Mouse (Mus musculus): ENCODE measurements around the gene Prss56. TPM values are rescaled to one million over a fixed set of nuclear protein-coding genes. Genes with fewer than 3 reads are reported as not detected.

Gene Prss56
- polyA plus RNA-seq, 1 experiment from 2014 or later, result 0.07 TPM

DNA sequence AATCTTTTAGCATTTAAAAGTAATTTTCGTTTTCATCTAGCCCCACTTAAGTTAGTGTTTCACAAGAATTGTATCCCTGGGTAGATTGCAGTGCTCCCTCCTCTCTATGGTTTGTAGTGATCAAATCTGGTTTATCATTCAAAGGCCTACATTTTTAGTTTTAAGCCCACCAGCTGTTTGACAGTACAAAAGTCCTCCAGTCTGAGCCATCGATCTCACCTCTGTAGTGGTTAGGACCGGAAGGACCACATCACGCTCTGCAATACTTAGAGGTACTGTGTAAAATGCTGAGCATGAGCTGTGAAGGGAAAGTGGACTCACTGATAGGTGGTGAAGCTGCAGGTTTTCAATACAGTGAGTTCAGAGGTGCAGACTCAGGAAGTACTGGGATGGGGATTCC is 31.6 kb downstream of the Prss56 start:
- ATAC-seq (replicated peaks; ENCODE audit: low FRiP score, low read depth), result no peak

DNA sequence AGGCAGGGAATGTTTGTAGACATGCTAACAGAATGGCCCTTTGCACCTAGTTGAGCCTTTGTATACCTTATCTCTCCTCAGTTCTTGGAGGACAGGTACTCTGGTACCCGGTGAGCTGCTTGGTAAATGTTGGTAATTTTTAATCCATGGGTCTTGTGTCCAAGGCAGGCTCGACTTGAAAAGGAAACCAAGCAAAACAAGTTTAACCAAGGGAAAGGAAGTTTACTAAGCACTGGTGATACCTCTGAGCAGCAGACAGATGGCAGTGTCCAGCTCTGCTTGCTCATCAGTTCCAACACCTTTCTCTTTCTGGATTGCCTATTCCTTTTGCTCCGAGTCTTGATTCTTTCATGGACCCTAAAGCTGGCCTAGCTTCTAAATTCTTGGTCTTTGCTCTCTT is 34.8 kb downstream of the Prss56 start:
- Histone ChIP-seq H3K4me3 (replicated peaks; ENCODE audit: low read depth, low read length) (no peak overlapping the region), H3K27ac (0 out of 2 replicates have a peak overlapping the region, but pooled peaks have one; percentile 19), H3K9me3 (replicated peaks; ENCODE audit: low read length) (no peaks in the 10 kb centered on the region), H3K4me1 (replicated peaks; ENCODE audit: insufficient read depth, low read length) (peaks cover 6% of the 10 kb centered on the region; the same call in 1 of the 2 replicates), H3K9ac (ENCODE audit: low read depth, low read length) (no peak overlapping the region), H3K27me3 (ENCODE audit: insufficient read depth, low read length) (no peaks in the 10 kb centered on the region), H3K36me3 (ENCODE audit: insufficient read depth, low read length) (peaks cover 27% of the 10 kb centered on the region), H3K4me2 (ENCODE audit: low read length) (no peak overlapping the region)
- 54% methylated on average over 3 of the region's 3 CpGs for WGBS
- ATAC-seq (replicated peaks; ENCODE audit: low FRiP score, low read depth) (no peak), DNase-seq (ENCODE audit: low spot score) (peak; percentile 69)
- peak; percentile 80 for TF ChIP-seq CTCF (IDR thresholded peaks at IDR 0.05; ENCODE audit: low read depth)

More for the DNA sequence above, 31.6 kb downstream of the Prss56 start:
- H3K4me3 ChIP-seq (replicated peaks; ENCODE audit: low read depth, low read length), result peak overlapping the region; percentile 81
- TF ChIP-seq CTCF (IDR thresholded peaks at IDR 0.05; ENCODE audit: low read depth), result no peak
- H3K9ac ChIP-seq (ENCODE audit: low read depth, low read length), result peak overlapping the region; percentile 98
- H3K27me3 ChIP-seq (ENCODE audit: insufficient read depth, low read length), result no peaks in the 10 kb centered on the region
- H3K9me3 ChIP-seq (replicated peaks; ENCODE audit: low read length), result no peaks in the 10 kb centered on the region
- H3K4me2 ChIP-seq (ENCODE audit: low read length), result peak overlapping the region; percentile 80
- peak; percentile 19 for DNase-seq (ENCODE audit: low spot score)
- H3K36me3 ChIP-seq (ENCODE audit: insufficient read depth, low read length), result peaks cover 7% of the 10 kb centered on the region; the same call in 1 of the 2 replicates
- H3K27ac ChIP-seq, result peak overlapping the region; percentile 99
- 9% methylated on average over 4 of the region's 4 CpGs for WGBS
- H3K4me1 ChIP-seq (replicated peaks; ENCODE audit: insufficient read depth, low read length), result peaks cover 6% of the 10 kb centered on the region; the same call in 1 of the 2 replicates

DNA sequence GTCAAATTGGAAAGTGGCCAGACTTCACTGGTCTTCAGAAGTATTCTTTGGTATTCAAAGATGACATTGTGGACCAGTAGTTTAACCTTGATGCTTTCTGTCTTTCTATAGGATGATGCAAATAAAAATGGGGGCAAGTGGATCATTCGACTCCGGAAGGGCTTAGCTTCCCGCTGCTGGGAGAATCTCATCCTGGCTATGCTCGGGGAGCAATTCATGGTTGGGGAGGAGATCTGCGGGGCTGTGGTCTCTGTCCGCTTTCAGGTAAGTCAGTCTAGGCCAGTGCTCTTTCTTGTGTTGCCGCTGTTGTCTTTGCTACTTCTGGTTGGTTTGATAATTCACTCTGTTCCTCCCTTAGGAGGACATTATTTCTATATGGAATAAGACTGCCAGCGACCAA is 42.6 kb downstream of the Prss56 start:
- no peak for ATAC-seq (replicated peaks; ENCODE audit: low FRiP score, low read depth)
- WGBS, result 97% methylated on average over 8 of the region's 8 CpGs
- no peak for TF ChIP-seq CTCF (IDR thresholded peaks at IDR 0.05; ENCODE audit: low read depth)

DNA sequence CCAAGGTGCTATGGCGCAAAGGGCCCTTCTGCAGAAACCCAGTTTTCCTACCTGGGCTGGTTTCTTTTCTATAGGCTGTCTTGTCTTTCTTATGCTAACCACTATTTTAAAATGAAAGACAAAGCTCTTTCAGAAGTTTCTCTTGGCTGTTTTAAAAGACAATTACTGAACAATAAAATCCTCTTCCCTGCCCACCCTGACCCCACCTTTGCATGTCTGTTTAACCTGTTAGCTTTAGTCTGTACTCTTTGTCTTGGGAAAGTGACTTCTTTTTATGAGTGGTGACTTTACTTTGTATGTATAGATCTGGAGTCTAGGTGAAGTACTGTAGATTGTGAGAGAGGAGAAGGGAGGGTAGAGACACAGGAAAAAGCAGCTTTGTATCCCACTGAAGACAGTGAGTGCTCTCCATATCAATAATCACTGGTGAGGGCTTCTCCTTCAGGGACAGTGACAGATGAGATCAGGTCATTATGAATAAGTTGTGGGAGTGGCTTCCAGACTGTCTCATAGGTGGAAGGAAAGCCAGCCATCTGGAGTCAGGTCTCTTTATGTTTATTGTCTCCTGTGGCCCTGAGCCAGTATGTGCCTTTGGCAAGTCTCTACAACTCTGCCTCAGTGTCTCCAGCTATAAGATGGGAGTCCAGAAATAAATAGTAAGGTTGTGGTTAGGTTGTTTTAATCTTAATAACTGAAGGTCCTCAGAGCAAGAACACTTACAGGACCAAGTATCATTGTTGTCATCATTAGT is 43.5 kb downstream of the Prss56 start:
- Histone ChIP-seq H3K4me1 (replicated peaks; ENCODE audit: insufficient read depth, low read length) (no peaks in the 10 kb centered on the region), H3K27me3 (ENCODE audit: insufficient read depth, low read length) (no peaks in the 10 kb centered on the region), H3K4me3 (replicated peaks; ENCODE audit: low read depth, low read length) (no peak overlapping the region), H3K9ac (ENCODE audit: low read depth, low read length) (no peak overlapping the region), H3K27ac (no peak overlapping the region), H3K4me2 (ENCODE audit: low read length) (no peak overlapping the region), H3K9me3 (replicated peaks; ENCODE audit: low read length) (no peaks in the 10 kb centered on the region), H3K36me3 (ENCODE audit: insufficient read depth, low read length) (peaks cover 77% of the 10 kb centered on the region)
- ATAC-seq (replicated peaks; ENCODE audit: low FRiP score, low read depth) (no peak), DNase-seq (ENCODE audit: low spot score) (no peak)
- WGBS, result 100% methylated on average over 1 of the region's 1 CpGs
- no peak for TF ChIP-seq CTCF (IDR thresholded peaks at IDR 0.05; ENCODE audit: low read depth)

More for the DNA sequence above, 42.6 kb downstream of the Prss56 start:
- Histone ChIP-seq H3K36me3 (ENCODE audit: insufficient read depth, low read length) (peaks cover 80% of the 10 kb centered on the region), H3K4me2 (ENCODE audit: low read length) (no peak overlapping the region), H3K9ac (ENCODE audit: low read depth, low read length) (no peak overlapping the region), H3K27ac (no peak overlapping the region), H3K4me1 (replicated peaks; ENCODE audit: insufficient read depth, low read length) (no peaks in the 10 kb centered on the region), H3K4me3 (replicated peaks; ENCODE audit: low read depth, low read length) (no peak overlapping the region), H3K9me3 (replicated peaks; ENCODE audit: low read length) (no peaks in the 10 kb centered on the region), H3K27me3 (ENCODE audit: insufficient read depth, low read length) (no peaks in the 10 kb centered on the region)
- no peak for DNase-seq (ENCODE audit: low spot score)

DNA sequence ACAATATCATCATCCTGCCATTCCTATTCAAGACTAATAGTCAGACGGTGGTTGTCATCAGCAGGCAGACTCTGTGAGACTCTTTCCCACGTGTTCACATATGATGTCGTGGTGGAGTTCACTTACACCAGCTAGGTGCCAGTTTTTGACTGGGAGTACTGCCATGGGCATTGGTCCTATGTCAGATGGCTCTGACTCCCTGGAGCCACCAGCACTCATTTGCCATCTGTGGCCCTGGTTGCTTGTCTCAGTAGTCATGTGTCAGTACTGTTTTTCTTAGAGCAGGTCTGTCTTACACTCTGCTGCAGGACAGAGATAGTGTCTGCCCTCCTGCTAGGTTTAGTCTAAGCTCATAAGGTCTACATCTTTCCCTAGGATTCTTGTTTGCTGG is 44.0 kb downstream of the Prss56 start:
- no peak for ATAC-seq (replicated peaks; ENCODE audit: low FRiP score, low read depth)
- WGBS, result 93% methylated on average over 3 of the region's 3 CpGs
- Histone ChIP-seq H3K4me2 (ENCODE audit: low read length) (no peak overlapping the region), H3K4me3 (replicated peaks; ENCODE audit: low read depth, low read length) (no peak overlapping the region), H3K36me3 (ENCODE audit: insufficient read depth, low read length) (peaks cover 76% of the 10 kb centered on the region), H3K4me1 (replicated peaks; ENCODE audit: insufficient read depth, low read length) (no peaks in the 10 kb centered on the region), H3K9ac (ENCODE audit: low read depth, low read length) (no peak overlapping the region), H3K27me3 (ENCODE audit: insufficient read depth, low read length) (no peaks in the 10 kb centered on the region), H3K9me3 (replicated peaks; ENCODE audit: low read length) (no peaks in the 10 kb centered on the region), H3K27ac (no peak overlapping the region)
- no peak for DNase-seq (ENCODE audit: low spot score)
- TF ChIP-seq CTCF (IDR thresholded peaks at IDR 0.05; ENCODE audit: low read depth), result no peak

DNA sequence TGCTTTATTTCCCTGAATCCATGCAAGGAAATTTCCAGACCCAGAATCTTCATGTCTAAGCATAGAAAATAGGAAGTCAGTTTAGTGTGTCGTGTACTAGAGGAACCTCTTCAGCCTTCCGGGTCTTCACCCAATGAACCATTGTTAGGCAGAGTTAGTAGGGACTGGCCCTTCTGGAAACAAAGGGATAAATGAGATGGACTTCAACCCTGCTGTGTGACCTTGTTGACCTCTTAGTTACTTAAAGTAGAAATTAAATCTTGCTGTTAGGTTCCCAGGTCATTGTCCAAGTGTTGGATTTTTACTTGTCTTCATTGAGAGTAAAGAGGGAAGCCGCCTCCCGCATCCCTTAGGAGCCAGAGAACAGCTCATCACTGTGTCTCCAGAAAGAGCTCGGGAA is 47.5 kb downstream of the Prss56 start:
- no peaks in the 10 kb centered on the region for H3K9me3 ChIP-seq (replicated peaks; ENCODE audit: low read length)
- no peak for DNase-seq (ENCODE audit: low spot score)
- H3K4me3 ChIP-seq (replicated peaks; ENCODE audit: low read depth, low read length), result no peak overlapping the region
- no peaks in the 10 kb centered on the region for H3K4me1 ChIP-seq (replicated peaks; ENCODE audit: insufficient read depth, low read length)
- H3K27me3 ChIP-seq (ENCODE audit: insufficient read depth, low read length), result no peaks in the 10 kb centered on the region
- no peak for ATAC-seq (replicated peaks; ENCODE audit: low FRiP score, low read depth)
- H3K4me2 ChIP-seq (ENCODE audit: low read length), result no peak overlapping the region
- no peak overlapping the region for H3K9ac ChIP-seq (ENCODE audit: low read depth, low read length)
- H3K36me3 ChIP-seq (ENCODE audit: insufficient read depth, low read length), result peaks cover 56% of the 10 kb centered on the region
- H3K27ac ChIP-seq, result no peak overlapping the region
- 89% methylated on average over 5 of the region's 5 CpGs for WGBS
- no peak for TF ChIP-seq CTCF (IDR thresholded peaks at IDR 0.05; ENCODE audit: low read depth)

Data from kidney, postnatal 0 days (tissue).